Mouse (Mus musculus) telencephalon, adult 2 months (tissue): ENCODE data around the gene Iqce.

Source experiments
- DNase-seq: peaks from one replicate; pipeline ENCODE4 v3.0.0-alpha.2; 2011; ENCODE audit warnings: low read depth, low spot score

The Iqce gene

DNA sequence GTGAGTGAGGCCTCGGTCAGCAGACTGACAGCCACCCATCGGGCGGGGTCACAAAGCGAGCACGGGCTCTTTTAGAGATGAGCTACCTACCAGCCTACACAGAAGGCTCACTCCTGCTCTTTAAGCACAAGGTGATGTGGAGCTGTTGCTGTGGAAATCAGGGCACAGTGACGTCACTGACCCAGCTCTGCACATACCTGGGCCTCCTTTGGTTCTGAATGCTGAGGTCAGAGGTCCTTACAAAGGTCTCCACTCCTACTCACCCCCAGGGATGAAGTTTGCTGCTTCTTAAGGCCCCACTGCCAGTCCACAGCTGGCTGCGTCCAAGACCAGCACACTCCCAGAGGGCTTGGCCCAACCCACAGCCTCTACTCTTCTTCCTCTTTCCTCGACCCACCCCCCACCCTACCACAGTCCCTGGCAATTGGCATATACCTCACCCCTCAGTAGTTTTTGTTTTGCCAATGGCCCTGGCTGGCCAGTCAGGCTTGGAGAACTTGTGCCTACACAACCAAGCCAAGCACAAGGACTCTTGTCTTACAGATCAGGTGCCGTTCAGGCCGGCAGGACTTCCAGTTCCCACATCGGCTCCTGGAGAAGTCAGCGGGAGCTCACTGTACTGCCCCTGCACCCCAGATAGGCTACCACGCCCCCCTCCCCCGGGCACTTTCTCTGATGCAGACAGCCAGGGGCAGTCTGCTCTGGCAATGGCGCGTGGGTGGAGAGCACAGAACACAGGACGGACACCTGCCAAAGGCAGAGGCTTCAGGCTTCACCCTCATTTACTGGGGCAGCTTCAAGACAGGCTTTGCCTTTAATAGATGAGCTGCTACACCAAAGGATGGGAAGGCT is 39.2 kb downstream of the Iqce start:
- no peak for DNase-seq

DNA sequence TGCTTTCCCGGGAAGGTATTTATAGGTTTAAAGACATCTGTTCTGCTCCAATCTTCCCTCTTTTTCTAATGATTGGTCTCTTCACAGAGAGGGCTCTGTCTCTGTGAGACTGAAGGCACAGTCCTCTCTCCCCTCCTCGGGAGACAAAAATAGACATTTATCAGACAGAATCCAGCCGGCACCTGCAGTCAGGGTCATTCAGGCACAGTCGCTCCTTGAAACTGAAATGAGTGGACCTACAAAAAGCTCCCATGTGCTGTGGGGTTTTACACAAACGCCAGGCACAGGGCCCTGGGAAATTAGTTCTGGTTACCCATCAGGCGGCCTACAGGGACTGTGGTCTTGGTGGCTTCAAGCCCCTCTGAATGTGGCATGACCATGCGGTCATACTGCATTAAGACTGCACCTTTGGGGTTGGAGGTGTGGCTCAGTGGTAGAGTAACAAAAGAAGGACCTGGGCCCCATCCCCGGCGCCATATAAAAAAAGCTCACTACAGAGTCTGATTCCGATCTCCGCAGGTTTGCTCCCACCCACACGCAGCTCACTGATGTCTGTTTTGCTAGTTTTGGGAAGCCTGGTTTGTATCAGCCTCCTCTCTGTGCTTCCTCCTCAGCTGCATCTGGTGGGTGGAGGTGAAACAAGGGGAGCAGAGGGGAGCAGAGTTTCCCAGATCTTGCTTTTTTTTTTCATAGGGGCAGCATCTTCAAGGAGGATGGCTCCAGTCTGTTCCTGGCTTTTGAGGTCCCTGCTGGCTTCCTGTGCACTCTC is 40.1 kb downstream of the Iqce start:
- peak; percentile 73 for DNase-seq

DNA sequence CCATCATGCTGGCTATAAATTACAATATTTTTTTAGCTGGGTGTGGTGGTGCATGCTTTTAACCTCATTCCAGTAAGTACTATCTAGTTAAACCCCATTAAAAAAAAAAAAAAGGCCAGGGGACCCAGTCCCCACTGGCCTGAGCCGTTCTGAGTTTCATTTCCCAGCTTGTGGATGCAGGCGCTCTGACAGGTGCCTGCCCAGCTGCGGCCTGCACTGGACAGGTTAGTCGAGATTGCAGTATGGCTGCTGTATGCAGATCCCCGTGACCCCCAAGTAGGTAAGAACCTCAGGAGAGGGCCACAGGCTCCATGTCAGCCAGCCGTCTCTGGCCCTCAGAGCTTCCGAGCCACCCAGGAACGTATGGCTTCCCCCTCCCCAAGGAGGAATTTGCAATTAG is 40.8 kb downstream of the Iqce start:
- DNase-seq: no peak

GRCm38 (mm10) chr5:140660398-140660797 is 41.8 kb downstream of the Iqce start:
- no peak for DNase-seq

- DNase-seq: peak; percentile 50
These were observed 42.4 kb downstream of the Iqce start for GRCm38 (mm10) chr5:140659607-140660272.

- no peak for DNase-seq
These were observed 47.9 kb downstream of the Iqce start for GRCm38 (mm10) chr5:140654096-140654845.

GRCm38 (mm10) chr5:140652587-140652986 is 49.6 kb downstream of the Iqce start:
- no peak for DNase-seq

GRCm38 (mm10) chr5:140651231-140651630 is 50.9 kb downstream of the Iqce start:
- DNase-seq: no peak

DNA sequence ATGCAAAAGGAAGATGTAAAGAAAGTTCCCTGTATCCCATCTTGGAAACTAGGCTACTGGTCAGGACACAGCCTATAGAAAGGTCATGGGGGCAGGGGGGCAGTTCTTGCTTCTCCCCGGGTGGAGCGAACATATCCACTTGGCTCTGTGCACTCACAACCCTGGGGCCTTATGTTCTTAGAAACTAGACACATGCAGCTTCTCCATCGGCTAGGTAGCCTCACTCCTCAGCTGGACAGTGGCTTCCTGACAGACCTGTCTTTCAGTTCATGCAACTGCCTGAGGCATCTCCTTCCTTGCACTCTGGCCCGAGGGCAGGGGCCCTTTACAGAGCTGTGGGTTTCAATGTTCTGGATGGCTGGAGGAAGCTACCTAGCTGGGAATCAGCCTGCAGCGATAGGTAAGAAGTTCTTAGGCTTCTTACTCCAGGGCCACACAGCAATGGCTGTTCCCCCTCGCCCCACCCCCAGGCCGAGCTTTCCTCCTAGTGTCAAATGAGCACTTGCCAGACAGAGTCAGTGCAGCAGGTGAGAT is 52.2 kb downstream of the Iqce start:
- no peak for DNase-seq

GRCm38 (mm10) chr5:140649101-140649667 is 53.0 kb downstream of the Iqce start:
- peak; percentile 97 for DNase-seq

GRCm38 (mm10) chr5:140648519-140649100 is 53.6 kb downstream of the Iqce start, which contains the start of gene Ttyh3:
TSS of gene Ttyh3 (minus strand) at chr5:140649031.
- no peak for DNase-seq

DNA sequence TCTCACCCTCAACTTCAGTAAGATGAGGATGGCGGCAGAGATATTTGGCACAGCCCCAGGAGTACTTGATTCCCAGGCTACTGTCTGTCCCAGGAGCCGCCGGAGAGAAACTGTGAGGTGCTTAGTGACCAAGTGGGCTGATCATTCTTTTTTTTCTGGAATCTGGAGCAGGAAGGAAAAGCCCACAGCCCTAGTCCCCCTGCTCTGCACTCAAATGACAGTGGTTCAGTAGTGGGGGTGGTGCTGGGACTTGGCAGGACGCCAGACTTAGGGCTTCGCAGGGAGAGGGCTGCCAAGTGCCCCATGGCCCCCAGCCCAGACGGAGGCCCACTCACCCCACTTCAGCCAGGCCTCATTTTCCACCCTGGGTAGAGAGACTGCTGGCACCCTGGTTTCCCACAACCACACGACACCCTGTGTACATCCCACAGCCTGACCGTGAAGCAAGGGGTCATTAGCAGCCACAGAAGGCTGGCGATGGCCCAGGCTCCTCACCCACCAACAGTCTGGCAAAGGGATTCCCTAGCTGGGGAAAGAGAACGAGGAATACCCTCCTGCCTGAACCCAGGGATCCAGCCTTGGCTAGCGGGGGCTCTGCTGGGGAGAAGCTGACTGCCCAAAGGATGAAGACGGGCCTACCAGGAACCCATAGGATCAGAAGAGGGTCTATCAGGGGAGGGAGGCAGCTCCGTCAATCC is 54.2 kb downstream of the Iqce start:
- no peak for DNase-seq

GRCm38 (mm10) chr5:140647031-140647760 is 55.0 kb downstream of the Iqce start:
- DNase-seq: no peak

DNA sequence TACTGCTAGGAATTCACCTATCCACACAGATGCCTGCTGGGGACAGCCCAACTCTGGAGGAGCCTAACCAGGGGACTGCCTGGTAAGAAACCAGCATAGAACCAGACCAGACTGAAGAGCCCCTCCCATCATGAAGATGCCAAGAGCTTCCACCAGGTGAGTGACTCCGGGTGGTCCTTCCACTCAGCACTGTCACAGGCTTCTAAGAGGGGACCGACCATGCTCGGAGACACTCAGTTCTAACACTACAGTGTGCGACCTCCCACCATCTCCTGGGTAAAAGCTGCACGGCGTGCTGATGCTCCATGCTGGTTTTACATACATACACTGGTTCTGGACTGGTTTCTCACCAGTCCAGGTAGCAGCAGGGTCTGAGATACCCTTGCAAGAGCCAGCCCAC is 56.0 kb downstream of the Iqce start:
- no peak for DNase-seq

- DNase-seq: no peak
These were observed 56.7 kb downstream of the Iqce start for GRCm38 (mm10) chr5:140645454-140645853.

DNA sequence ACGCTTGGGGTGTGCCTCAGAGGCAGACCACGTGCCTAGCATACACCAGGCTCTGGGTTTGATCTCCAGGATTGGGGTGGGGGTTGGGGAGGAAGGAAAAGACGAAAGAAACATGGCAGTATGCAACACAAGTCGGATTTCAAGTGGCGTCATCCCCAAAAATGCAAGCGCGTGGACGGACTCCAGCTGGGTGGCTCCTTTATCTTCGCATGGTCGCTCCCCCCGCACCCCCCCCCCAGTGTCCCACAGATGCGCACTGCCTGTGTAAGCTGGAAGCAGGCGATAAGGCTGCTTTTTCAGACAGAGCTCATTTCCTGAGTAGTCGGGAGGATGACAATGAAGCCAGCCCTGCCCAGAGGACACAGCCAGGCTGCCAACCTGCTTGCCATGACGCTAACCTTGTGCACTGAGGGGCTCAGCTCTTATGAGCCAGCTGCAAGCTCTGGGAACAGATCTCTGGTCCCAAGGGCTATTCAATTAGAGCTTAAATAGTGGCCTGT is 57.4 kb downstream of the Iqce start:
- no peak for DNase-seq

GRCm38 (mm10) chr5:140644263-140644662 is 57.9 kb downstream of the Iqce start:
- DNase-seq: no peak

GRCm38 (mm10) chr5:140642076-140642475 is 60.1 kb downstream of the Iqce start:
- no peak for DNase-seq
